Mouse (Mus musculus) heart, embryonic 16.5 days (tissue): ENCODE measurements at regions not wholly inside any gene's neighbourhood (a gene's known extent, or its start where the extent isn't known, plus 50 kb on each side); places are given as distances from the start of the nearest gene placed in this dataset.

Experiments
- ATAC-seq: fragments of 200-750 bp; cut with Nextera tagmentation; replicated peaks from 2 replicates; pipeline ENCODE4 v1.8.0; 2017; ENCODE audit warnings: moderate number of reproducible peaks; ENCODE audit not compliant: insufficient read depth, low FRiP score; ENCODE audit errors: extremely low read depth
- H3K27ac ChIP-seq: fragments of 300-500 bp; sonication (generic); 2 replicates; pipeline ENCODE4 v1.5.1; 2014; ENCODE audit warnings: mild to moderate bottlenecking, low read length, control low read depth, moderate library complexity
- H3K27me3 ChIP-seq: fragments of 300-500 bp; sonication (generic); 2 replicates; pipeline ENCODE4 v1.6.1; 2014; ENCODE audit warnings: low read length, mixed read lengths; ENCODE audit not compliant: control insufficient read depth, insufficient read depth
- H3K36me3 ChIP-seq: fragments of 300-500 bp; sonication (generic); 2 replicates; pipeline ENCODE4 v1.6.1; 2014; ENCODE audit not compliant: control insufficient read depth, insufficient read depth
- H3K4me1 ChIP-seq: fragments of 300-500 bp; sonication (generic); 2 replicates; pipeline ENCODE4 v1.6.1; 2014; ENCODE audit warnings: low read length, mixed read lengths; ENCODE audit not compliant: control insufficient read depth, insufficient read depth
- H3K4me2 ChIP-seq: fragments of 300-500 bp; sonication (generic); 2 replicates; pipeline ENCODE4 v1.6.1; 2014; ENCODE audit warnings: low read depth, mild to moderate bottlenecking, control low read depth, low read length
- H3K4me3 ChIP-seq: fragments of 300-500 bp; sonication (generic); 2 replicates; pipeline ENCODE4 v1.5.1; 2014; ENCODE audit warnings: mild to moderate bottlenecking, control low read depth, low read length
- H3K9ac ChIP-seq: fragments of 300-500 bp; sonication (generic); 2 replicates; pipeline ENCODE4 v1.6.1; 2014; ENCODE audit warnings: low read length, control low read depth
- H3K9me3 ChIP-seq: fragments of 300-500 bp; sonication (generic); replicated peaks from 2 replicates; pipeline ENCODE4 v1.6.1; 2016; ENCODE audit warnings: low read length; ENCODE audit not compliant: control insufficient read depth
- WGBS: fragments of 180-500 bp; shearing (Covaris S2); extraction: QIAGEN DNeasy Blood & Tissue Kit; methylation state at CpG from one replicate; pipeline ENCODE4 v1.1.7; 2014; 5-methylcytosine and 5-hydroxymethylcytosine counted together

GRCm38 (mm10) chrX:145848937-145849783 lies 344.2 kb upstream of the Amot start:
- 58% methylated on average over 13 of the region's 13 CpGs for WGBS
- ATAC-seq, result peak; percentile 63; the same call in 1 of the 2 replicates

GRCm38 (mm10) chrX:145833106-145833505 lies 328.1 kb upstream of the Amot start:
- Histone ChIP-seq H3K27me3 (no peaks in the 10 kb centered on the region), H3K4me3 (no peak overlapping the region), H3K27ac (no peak overlapping the region), H3K9me3 (no peaks in the 10 kb centered on the region), H3K4me1 (no peaks in the 10 kb centered on the region), H3K9ac (no peak overlapping the region), H3K36me3 (no peaks in the 10 kb centered on the region), H3K4me2 (no peak overlapping the region)
- 79% methylated on average over 1 of the region's 1 CpGs for WGBS
- no peak for ATAC-seq

More at GRCm38 (mm10) chrX:145848937-145849783, 344.2 kb upstream of the Amot start:
- no peaks in the 10 kb centered on the region for H3K9me3 ChIP-seq
- H3K27ac ChIP-seq, result no peak overlapping the region
- no peaks in the 10 kb centered on the region for H3K27me3 ChIP-seq
- no peak overlapping the region for H3K4me2 ChIP-seq
- H3K4me1 ChIP-seq, result no peaks in the 10 kb centered on the region
- H3K9ac ChIP-seq, result no peak overlapping the region
- no peaks in the 10 kb centered on the region for H3K36me3 ChIP-seq
- H3K4me3 ChIP-seq, result no peak overlapping the region

- no peak overlapping the region for H3K4me2 ChIP-seq
- H3K36me3 ChIP-seq, result no peaks in the 10 kb centered on the region
- H3K9ac ChIP-seq, result no peak overlapping the region
- no peaks in the 10 kb centered on the region for H3K27me3 ChIP-seq
- 42% methylated on average over 1 of the region's 1 CpGs for WGBS
- H3K9me3 ChIP-seq, result no peaks in the 10 kb centered on the region
- H3K27ac ChIP-seq, result no peak overlapping the region
- H3K4me3 ChIP-seq, result no peak overlapping the region
- no peak for ATAC-seq
- H3K4me1 ChIP-seq, result no peaks in the 10 kb centered on the region
Observed at GRCm38 (mm10) chrX:145812995-145813394, 308.0 kb upstream of the Amot start.
